Mouse (Mus musculus) fat pad, adult 2 months (tissue): ENCODE measurements around the gene Tnfaip2.

Source experiments
- DNase-seq: peaks from one replicate; pipeline ENCODE4 v3.0.0-alpha.2; 2011; ENCODE audit warnings: low read depth, low spot score; ENCODE audit errors: extremely low read depth

The Tnfaip2 gene

GRCm38 (mm10) chr12:111471721-111472120 is 29.5 kb downstream of the Tnfaip2 start:
- DNase-seq, result peak; percentile 16

DNA sequence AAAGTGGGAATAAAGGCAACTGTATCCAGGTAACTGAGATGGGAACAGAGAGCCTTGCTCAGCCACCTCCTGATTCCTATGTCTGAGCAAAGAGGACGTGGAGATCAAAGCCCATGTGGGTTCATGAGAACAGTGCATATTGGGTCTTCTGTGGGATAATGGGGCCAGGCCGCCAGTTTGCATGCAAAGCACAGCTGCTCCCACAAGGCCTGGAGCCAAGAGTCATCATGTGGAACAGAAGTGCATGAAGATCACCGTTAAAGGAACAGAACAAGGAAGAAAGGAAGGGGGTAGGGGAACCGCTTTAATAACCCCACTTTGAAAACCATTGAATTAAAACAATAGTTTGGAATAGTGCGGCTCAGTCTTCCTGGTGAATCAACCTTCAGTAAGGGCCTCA is 30.6 kb downstream of the Tnfaip2 start:
- DNase-seq, result no peak

DNA sequence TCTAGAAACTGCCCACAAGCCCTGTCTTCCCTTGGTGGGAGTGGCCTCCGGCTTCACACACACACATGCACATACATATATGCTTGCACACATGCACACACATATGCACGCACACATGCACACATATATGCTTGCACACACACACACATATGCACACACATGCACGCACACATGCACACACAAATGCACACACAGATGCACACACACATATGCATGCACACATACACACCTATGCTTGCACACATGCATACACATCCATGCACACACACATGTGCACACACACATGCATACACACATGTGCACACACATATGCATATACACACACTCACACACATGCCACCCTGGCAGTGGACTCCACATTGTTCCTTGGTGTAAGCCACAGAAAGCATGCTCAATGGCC is 32.1 kb downstream of the Tnfaip2 start:
- no peak for DNase-seq

GRCm38 (mm10) chr12:111474893-111475643 is 32.8 kb downstream of the Tnfaip2 start:
- DNase-seq, result peak; percentile 56

GRCm38 (mm10) chr12:111478924-111479323 is 36.7 kb downstream of the Tnfaip2 start:
- DNase-seq, result no peak

- no peak for DNase-seq
Measured at GRCm38 (mm10) chr12:111479917-111480316, 37.6 kb downstream of the Tnfaip2 start.

GRCm38 (mm10) chr12:111485046-111485651 is 42.9 kb downstream of the Tnfaip2 start:
- DNase-seq, result no peak

- no peak for DNase-seq
Measured at GRCm38 (mm10) chr12:111485652-111486306, 43.5 kb downstream of the Tnfaip2 start, which contains the start of gene Gm266. Gene Gm266, minus strand, starts transcription at chr12:111485823.

GRCm38 (mm10) chr12:111486455-111486854 is 44.2 kb downstream of the Tnfaip2 start:
- DNase-seq, result no peak

DNA sequence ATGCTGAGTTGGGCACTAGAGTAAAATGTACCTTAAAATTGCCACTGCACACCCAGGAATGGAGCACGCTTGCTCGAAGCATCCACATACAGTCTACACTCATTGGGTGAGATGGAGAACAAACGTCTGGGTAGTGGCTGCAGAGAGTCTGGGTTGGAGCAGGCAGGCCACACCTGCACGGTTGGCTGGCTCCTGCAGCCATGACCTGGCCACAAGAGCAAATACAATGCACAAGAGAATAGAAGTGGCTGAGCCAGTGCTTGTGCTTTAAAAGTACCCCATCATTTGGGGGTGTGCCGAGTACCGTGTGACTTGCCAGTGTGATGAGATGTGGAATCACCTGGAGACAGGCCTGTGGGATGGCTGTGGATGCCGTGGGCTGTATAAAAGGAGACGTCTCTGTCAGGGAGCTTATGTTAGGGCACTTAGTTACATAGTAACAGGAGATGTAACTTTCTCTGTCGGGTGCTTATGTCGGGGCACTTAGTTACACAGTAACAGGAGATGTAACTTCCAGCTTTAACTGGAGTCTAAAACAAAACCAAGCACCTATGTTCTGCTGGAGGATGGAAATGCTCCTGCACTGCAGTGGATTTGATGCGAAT is 47.1 kb downstream of the Tnfaip2 start:
- no peak for DNase-seq

GRCm38 (mm10) chr12:111494931-111495330 is 52.7 kb downstream of the Tnfaip2 start:
- no peak for DNase-seq

- no peak for DNase-seq
Measured at GRCm38 (mm10) chr12:111497076-111497475, 54.8 kb downstream of the Tnfaip2 start.

- no peak for DNase-seq
Measured at GRCm38 (mm10) chr12:111499617-111500016, 57.3 kb downstream of the Tnfaip2 start.

GRCm38 (mm10) chr12:111500725-111501124 is 58.5 kb downstream of the Tnfaip2 start:
- DNase-seq, result no peak

DNA sequence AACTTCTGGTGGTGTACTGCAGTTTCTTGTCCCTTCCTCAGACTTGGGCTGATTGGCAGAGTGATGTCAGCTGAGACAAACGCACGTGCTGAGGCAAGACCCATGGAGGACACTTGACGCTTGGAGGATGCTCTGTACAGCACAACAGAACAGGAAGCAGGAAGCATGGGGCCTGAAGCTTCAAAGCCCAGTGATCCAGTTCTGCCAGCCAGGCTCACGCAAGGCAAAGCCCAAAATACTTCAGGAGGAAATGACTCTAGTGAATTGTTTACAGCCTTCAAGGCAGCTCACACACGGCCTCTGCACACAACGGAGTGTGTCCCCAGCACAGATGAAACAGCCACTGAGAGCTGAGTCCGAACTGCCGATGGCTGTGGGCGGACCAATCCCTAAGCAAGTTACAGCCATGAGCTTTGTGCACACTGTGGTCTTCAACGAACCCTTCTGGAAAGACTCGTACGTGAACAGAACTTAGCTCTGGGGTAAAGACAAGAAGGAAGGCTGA is 60.8 kb downstream of the Tnfaip2 start:
- DNase-seq, result no peak

- DNase-seq, result no peak
Measured at GRCm38 (mm10) chr12:111503571-111503970, 61.3 kb downstream of the Tnfaip2 start.
